Mouse (Mus musculus): ENCODE results near the gene Mrpl43. TPM values are rescaled to one million over a fixed set of nuclear protein-coding genes. Genes with fewer than 3 reads are reported as not detected.
"Not testable (repeated sequence)": the region's sequence is repeated elsewhere in the genome, so short reads cannot be mapped to it uniquely, and the experiment has no call there.

Gene Mrpl43
- polyA plus RNA-seq, 1 experiment from 2014 or later, result 70.8 TPM

- Histone ChIP-seq H3K27ac (no peak overlapping the region), H3K4me1 (peaks cover 23% of the 10 kb centered on the region), H3K36me3 (no peaks in the 10 kb centered on the region), H3K27me3 (peaks cover 48% of the 10 kb centered on the region), H3K9ac (no peak overlapping the region), H3K9me3 (no peaks in the 10 kb centered on the region), H3K4me2 (no peak overlapping the region), H3K4me3 (no peak overlapping the region)
- 58% methylated on average over 11 of the region's 11 CpGs for WGBS
- no peak for ATAC-seq (ENCODE audit: borderline replicate concordance, extremely low read depth, low FRiP score, low TSS enrichment)
Measured at GRCm38 (mm10) chr19:45044389-45044927, 38.2 kb upstream of the Mrpl43 start.

DNA sequence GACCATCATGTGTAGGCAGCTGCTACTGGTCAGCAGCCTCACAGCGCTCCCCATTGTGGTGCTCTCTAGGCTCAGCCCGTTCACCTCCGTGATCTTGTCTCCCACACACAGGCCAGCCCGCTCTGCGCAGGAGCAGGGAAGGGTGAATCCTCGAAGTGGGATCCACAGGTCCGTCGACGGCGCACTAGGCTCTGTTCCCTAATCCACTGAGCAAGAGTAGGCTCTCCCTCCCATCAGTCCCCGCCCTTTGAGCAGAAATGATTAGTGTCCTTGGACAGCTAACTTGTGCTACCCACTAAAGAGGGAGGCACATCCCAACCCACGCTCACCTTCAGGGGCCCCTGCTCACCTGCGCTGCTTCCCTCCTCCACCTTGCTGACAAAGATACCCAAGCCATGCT is 34.0 kb upstream of the Mrpl43 start:
- no peaks in the 10 kb centered on the region for H3K9me3 ChIP-seq
- no peak overlapping the region for H3K4me3 ChIP-seq
- H3K27ac ChIP-seq, result no peak overlapping the region
- H3K36me3 ChIP-seq, result no peaks in the 10 kb centered on the region
- H3K4me2 ChIP-seq, result no peak overlapping the region
- no peak for ATAC-seq (ENCODE audit: borderline replicate concordance, extremely low read depth, low FRiP score, low TSS enrichment)
- H3K9ac ChIP-seq, result no peak overlapping the region
- H3K4me1 ChIP-seq, result no peaks in the 10 kb centered on the region
- peaks cover 42% of the 10 kb centered on the region for H3K27me3 ChIP-seq
- WGBS, result 45% methylated on average over 13 of the region's 13 CpGs

DNA sequence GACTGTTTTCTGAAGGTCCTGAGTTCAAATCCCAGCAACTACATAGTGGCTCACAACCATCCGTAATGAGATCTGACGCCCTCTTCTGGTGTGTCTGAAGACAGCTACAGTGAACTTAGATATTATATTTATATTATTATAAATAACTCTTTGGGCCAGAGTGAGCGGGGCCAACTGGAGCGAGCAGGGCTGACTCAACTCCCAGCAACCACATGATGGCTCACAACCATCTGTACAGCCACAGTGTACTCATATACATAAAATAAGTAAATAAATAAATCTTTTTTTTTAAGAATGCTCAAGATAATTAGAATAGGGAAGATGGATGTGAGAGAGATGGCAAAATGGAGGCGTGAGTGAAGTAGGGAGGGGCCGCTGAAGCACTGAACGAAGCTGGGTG is 32.0 kb upstream of the Mrpl43 start:
- not testable (repeated sequence) for H3K4me1 ChIP-seq; H3K9ac ChIP-seq; H3K4me2 ChIP-seq; H3K4me3 ChIP-seq; H3K36me3 ChIP-seq; H3K27ac ChIP-seq; ATAC-seq (ENCODE audit: borderline replicate concordance, extremely low read depth, low FRiP score, low TSS enrichment); H3K9me3 ChIP-seq
- peaks cover 30% of the 10 kb centered on the region for H3K27me3 ChIP-seq
- 81% methylated on average over 7 of the region's 7 CpGs for WGBS

DNA sequence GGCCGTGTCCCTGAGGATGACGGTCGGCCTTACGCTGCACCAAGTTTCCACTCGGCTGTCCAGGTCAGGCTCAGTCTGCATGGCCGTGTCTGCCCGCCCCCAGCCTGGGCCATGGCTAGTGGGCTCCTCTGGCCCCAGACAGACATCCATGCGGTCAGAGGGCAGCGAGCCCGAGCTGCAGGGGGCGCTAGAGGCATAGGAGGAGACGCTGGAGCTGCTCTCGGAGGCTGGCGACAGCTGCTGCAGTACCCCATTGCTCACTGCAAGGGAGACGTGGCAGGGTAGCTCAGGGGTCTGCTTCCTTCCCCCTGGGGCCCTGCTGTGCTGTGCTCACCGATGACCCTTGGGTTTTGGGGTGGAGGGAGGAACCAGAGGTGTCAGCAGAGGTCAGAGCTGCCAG is 30.6 kb upstream of the Mrpl43 start:
- H3K27me3 ChIP-seq, result peaks cover 28% of the 10 kb centered on the region
- H3K36me3 ChIP-seq, result no peaks in the 10 kb centered on the region
- H3K9me3 ChIP-seq, result no peaks in the 10 kb centered on the region
- H3K4me1 ChIP-seq, result peaks cover 10% of the 10 kb centered on the region
- ATAC-seq (ENCODE audit: borderline replicate concordance, extremely low read depth, low FRiP score, low TSS enrichment), result no peak
- no peak overlapping the region for H3K27ac ChIP-seq
- H3K4me2 ChIP-seq, result no peak overlapping the region
- 29% methylated on average over 16 of the region's 16 CpGs for WGBS
- H3K4me3 ChIP-seq, result no peak overlapping the region
- no peak overlapping the region for H3K9ac ChIP-seq

DNA sequence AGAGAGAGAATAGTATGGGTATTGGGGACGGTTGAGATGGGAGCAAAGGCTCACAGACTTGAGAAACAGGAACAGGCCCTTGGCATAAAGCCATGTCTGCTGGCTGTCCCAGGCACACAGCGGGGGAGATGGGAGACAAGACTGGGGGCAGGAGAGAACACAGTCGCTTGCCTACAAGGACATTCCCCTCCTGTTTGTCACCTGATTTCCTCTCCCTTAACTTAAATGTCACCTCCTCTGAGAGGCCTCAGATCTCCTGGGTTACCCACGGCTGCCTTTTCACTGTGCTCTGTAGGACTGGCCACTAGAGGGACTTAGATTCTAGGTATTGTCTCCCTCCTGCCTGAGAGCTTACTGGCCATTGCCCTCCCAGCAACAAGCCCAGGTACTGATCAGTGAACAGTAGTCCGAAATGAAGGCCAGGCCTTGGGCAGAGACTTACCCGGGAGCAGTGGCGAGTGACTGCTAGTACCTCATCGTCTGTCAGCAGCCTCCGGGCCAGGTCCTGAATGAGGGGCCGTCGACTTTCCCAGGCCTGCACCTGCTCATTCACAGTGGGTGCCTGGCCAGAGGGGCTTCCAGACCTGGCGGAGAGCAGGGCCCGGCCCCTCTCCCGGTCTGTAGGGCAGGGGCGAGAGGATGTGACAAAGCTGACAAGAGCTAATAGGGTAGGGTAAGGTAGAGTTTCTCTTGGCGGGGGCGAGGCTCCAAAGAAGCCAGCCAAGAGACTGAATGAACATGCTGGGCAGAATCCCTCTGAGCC is 26.5 kb upstream of the Mrpl43 start:
- H3K9ac ChIP-seq, result no peak overlapping the region
- no peak overlapping the region for H3K4me2 ChIP-seq
- no peak for ATAC-seq (ENCODE audit: borderline replicate concordance, extremely low read depth, low FRiP score, low TSS enrichment)
- H3K27me3 ChIP-seq, result no peaks in the 10 kb centered on the region; the same call in 1 of the 2 replicates
- peaks cover 29% of the 10 kb centered on the region for H3K4me1 ChIP-seq
- H3K36me3 ChIP-seq, result peaks cover 8% of the 10 kb centered on the region
- no peaks in the 10 kb centered on the region for H3K9me3 ChIP-seq
- H3K27ac ChIP-seq, result no peak overlapping the region; the same call in 1 of the 2 replicates
- 52% methylated on average over 17 of the region's 17 CpGs for WGBS
- no peak overlapping the region for H3K4me3 ChIP-seq

DNA sequence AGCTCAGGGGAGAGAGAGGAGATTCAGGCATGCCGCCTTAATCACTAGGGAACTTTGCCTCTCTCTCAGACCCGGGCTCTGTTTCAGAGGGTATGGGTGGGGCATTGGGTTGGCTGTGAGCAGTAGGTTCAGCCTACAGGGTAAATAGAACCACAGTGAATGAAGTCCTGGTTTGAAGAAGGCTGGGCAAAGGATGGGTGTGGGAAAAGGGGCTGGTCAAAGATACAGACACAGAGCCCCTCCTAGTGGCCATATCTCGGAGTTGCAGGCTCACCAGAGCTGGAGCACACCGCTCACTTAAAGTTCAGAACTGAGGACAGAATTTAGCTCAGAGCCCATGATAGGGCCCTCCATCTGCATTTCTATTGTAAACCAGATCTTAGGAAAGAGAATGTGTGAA is 25.5 kb upstream of the Mrpl43 start:
- peak; percentile 46 for ATAC-seq (ENCODE audit: borderline replicate concordance, extremely low read depth, low FRiP score, low TSS enrichment)
- Histone ChIP-seq H3K36me3 (peaks cover 17% of the 10 kb centered on the region), H3K4me1 (peaks cover 29% of the 10 kb centered on the region), H3K9ac (no peak overlapping the region), H3K4me2 (no peak overlapping the region), H3K27ac (no peak overlapping the region), H3K4me3 (no peak overlapping the region), H3K9me3 (no peaks in the 10 kb centered on the region), H3K27me3 (no peaks in the 10 kb centered on the region; the same call in 1 of the 2 replicates)
- 19% methylated on average over 4 of the region's 4 CpGs for WGBS

DNA sequence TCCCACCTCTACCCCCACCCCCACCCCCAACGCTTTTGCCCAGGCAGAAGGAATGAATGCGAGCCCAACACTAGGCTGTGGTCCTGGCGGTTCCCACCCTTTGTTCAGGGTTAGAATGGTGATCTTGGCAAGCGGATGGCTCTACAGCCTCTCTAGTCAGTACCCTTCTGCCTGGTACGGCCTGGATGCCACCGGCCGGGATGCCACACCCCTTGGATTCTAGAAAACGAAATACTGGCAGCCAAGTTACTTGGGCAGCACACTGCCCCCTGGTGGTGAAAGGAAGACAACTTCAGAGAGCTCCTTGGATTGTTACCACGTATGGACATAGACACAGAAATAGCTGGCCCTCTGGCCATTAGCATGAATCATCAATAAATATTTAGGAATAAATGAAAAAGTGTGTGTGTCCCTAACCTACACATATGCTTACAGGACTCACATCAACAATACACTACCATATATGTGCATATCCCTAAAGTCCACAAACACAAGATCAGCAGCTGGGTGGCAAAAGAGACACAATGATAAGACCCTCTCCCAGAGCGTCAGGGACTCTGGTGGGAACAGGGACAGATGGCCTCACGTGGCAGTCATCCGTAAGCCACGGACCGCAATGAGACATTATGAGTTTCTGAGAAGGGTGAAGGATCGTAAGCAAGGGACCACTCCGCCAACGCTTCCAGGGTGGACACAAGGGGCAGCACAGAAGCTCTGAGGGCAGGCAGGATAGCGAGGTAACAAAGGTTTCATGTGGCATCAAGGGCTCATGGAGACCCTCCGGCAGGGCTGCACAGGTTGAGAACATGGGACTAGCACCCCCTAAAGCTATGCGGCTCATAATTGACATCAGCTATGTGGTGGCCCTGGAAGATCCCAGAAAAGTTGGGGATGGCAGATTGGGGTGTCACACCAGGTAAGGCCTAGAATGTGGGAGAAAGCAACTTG is 24.8 kb upstream of the Mrpl43 start:
- no peak for ATAC-seq (ENCODE audit: borderline replicate concordance, extremely low read depth, low FRiP score, low TSS enrichment)
- peak overlapping the region; percentile 10; the same call in 1 of the 2 replicates for H3K4me3 ChIP-seq
- no peaks in the 10 kb centered on the region for H3K9me3 ChIP-seq
- no peak overlapping the region for H3K9ac ChIP-seq
- peak overlapping the region; percentile 52 for H3K4me2 ChIP-seq
- no peak overlapping the region for H3K27ac ChIP-seq
- WGBS, result 35% methylated on average over 20 of the region's 20 CpGs
- H3K4me1 ChIP-seq, result peaks cover 29% of the 10 kb centered on the region
- H3K36me3 ChIP-seq, result peaks cover 25% of the 10 kb centered on the region
- no peaks in the 10 kb centered on the region for H3K27me3 ChIP-seq

GRCm38 (mm10) chr19:45030111-45030510 is 23.9 kb upstream of the Mrpl43 start:
- no peaks in the 10 kb centered on the region for H3K9me3 ChIP-seq
- ATAC-seq (ENCODE audit: borderline replicate concordance, extremely low read depth, low FRiP score, low TSS enrichment), result peak; percentile 4; the same call in 1 of the 2 replicates
- no peak overlapping the region for H3K4me2 ChIP-seq
- peaks cover 34% of the 10 kb centered on the region for H3K36me3 ChIP-seq
- 32% methylated on average over 8 of the region's 8 CpGs for WGBS
- H3K4me1 ChIP-seq, result peaks cover 29% of the 10 kb centered on the region
- no peak overlapping the region for H3K4me3 ChIP-seq
- H3K27me3 ChIP-seq, result no peaks in the 10 kb centered on the region
- H3K27ac ChIP-seq, result no peak overlapping the region
- no peak overlapping the region for H3K9ac ChIP-seq

DNA sequence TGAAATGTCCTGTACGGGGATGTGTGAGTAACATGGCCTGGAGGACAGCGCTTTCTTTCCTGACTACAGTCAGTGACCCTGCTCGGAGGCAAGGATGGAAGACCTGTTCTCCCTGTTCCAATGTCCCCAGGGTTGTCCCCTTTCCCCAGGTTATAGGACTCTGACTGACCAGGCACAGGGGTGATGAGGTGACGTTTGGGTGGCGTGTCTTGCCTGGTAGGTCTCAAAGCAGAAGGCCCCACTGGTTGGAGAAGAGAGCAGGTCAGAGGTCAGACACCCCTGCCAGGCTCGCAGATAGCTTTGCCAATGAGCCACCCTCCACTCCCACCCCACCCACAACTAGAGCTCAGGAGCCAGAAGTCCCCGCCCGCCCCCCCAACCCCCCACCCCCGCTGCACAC is 23.3 kb upstream of the Mrpl43 start:
- Histone ChIP-seq H3K4me3 (no peak overlapping the region), H3K4me2 (no peak overlapping the region), H3K9ac (no peak overlapping the region), H3K36me3 (peaks cover 40% of the 10 kb centered on the region), H3K4me1 (peaks cover 29% of the 10 kb centered on the region), H3K27me3 (no peaks in the 10 kb centered on the region), H3K9me3 (no peaks in the 10 kb centered on the region), H3K27ac (no peak overlapping the region)
- ATAC-seq (ENCODE audit: borderline replicate concordance, extremely low read depth, low FRiP score, low TSS enrichment), result no peak
- 49% methylated on average over 9 of the region's 9 CpGs for WGBS

DNA sequence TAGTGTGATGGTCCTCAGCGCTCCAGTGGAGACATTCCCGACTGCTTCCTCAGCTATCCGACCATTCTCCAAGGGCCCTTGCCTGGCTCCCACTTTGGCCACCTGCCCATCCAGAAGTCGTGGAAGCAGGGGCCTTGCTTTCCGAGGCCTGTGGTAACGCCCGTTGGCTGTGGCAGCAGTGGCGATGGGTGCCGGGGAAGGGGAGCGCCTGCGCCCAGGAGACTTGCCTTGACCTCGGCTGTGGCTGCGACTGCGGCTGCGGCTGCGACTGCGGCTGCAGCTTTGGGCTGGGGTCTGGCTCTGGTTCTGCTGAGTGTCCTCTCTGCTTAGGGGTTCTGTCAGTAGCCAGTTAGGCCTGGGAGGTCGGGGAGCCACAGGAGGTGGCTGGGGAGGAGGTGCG is 22.5 kb upstream of the Mrpl43 start:
- Histone ChIP-seq H3K9me3 (no peaks in the 10 kb centered on the region), H3K9ac (no peak overlapping the region), H3K4me2 (no peak overlapping the region), H3K36me3 (peaks cover 45% of the 10 kb centered on the region), H3K4me3 (no peak overlapping the region), H3K4me1 (peaks cover 34% of the 10 kb centered on the region), H3K27ac (no peak overlapping the region), H3K27me3 (no peaks in the 10 kb centered on the region)
- ATAC-seq (ENCODE audit: borderline replicate concordance, extremely low read depth, low FRiP score, low TSS enrichment), result no peak
- 50% methylated on average over 19 of the region's 19 CpGs for WGBS

DNA sequence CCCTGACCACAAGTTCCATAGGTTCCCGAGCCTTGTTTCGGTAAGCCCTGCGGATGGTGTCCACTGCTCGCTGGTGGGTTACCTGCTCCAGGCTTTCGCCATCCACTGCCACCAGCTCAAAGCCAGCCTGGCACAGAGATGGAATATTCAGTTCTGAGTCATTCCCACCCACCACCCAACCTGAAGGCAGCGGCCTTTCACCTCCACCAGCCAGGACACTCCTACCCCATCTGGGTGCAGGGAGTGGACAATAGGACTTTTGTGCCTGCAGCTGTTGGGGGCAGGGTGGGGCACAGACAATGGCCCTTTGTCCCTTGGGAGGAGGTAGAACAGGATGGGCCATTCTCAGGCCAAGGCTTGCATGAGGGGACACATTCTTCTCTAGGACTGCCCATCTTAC is 21.6 kb upstream of the Mrpl43 start:
- 76% methylated on average over 6 of the region's 6 CpGs for WGBS

More for the DNA sequence above, 21.6 kb upstream of the Mrpl43 start:
- no peak for ATAC-seq (ENCODE audit: borderline replicate concordance, extremely low read depth, low FRiP score, low TSS enrichment)
- H3K36me3 ChIP-seq, result peaks cover 52% of the 10 kb centered on the region
- H3K4me1 ChIP-seq, result peaks cover 34% of the 10 kb centered on the region
- no peak overlapping the region for H3K9ac ChIP-seq
- no peaks in the 10 kb centered on the region for H3K27me3 ChIP-seq
- H3K9me3 ChIP-seq, result no peaks in the 10 kb centered on the region
- no peak overlapping the region for H3K27ac ChIP-seq
- H3K4me3 ChIP-seq, result no peak overlapping the region
- H3K4me2 ChIP-seq, result no peak overlapping the region
